Mouse (Mus musculus) spleen, adult 12 weeks (tissue): ENCODE data around the gene Glcci1.

Source experiments
- DNase-seq: peaks from one replicate; pipeline ENCODE4 v3.0.0; 2022; ENCODE audit warnings: low spot score

Glcci1 gene

GRCm38 (mm10) chr6:8545780-8546179, 36.4 kb downstream of the Glcci1 start:
- DNase-seq, result no peak

GRCm38 (mm10) chr6:8551155-8551554, 41.8 kb downstream of the Glcci1 start:
- no peak for DNase-seq

DNA sequence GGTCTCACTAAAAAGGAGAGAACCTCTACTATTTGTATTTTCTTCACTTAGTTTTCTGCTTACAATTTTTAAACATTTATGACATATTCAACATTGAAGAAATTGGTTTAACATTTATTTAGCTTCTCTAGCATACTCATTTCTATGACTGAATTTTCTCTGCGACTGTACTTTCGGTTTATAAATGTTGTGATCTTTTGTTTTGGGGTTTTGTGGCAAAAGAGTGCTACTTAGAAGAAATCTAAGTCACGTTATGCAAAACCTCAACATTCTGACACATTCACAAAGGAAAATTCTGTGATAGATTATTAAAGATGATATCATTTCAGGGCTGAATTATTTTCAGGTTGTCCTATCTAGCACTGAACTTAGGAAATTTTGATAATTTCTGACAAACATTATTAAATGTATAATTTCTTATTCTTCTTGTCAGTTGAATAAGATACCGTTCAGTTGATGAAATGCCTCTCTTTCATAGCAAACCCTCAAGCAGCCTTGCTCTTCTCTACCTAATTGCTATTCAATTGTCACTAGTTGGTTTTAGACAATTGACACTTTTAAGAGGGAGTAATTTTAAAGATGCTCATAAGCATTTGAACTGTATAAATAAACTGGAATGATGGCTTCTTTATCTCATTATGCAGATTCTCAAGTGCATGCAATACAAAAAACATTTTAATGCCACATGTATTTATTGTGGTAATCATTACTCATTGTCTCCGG, 47.6 kb downstream of the Glcci1 start:
- no peak for DNase-seq

DNA sequence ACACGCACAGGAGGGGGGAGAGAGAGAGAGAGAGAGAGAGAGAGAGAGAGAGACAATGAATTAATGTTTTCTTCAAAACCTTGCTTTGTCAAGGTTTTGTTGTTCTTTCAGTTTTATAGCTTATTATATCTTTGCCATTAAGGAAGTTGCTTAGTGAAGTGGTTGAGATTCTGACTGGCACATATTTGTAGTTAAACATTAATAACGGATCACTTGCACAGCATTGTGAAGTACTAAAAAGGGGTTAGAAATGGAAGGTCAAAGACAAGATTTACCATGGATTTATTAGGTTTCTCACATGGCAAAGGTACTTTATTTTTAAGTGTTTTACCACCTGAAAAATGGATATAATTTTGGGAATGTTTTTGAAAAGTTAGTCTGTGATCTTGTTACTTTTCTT, 51.3 kb downstream of the Glcci1 start:
- no peak for DNase-seq

DNA sequence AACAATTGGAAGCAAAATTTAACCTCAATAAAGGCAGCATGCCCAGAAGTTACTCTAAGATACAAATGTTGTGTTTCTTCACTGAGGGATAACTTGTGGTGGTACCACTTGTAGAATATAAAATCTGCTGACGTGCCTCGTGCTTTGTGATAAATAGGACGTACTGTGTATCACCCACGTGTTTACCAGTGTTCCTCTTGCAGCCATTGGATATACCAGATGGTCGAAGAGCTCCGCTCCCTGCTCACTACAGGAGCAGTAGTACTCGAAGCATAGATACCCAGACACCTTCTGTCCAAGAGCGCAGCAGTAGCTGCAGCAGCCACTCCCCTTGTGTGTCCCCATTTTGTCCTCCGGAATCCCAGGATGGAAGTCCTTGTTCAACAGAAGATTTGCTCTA, 73.0 kb downstream of the Glcci1 start:
- no peak for DNase-seq

DNA sequence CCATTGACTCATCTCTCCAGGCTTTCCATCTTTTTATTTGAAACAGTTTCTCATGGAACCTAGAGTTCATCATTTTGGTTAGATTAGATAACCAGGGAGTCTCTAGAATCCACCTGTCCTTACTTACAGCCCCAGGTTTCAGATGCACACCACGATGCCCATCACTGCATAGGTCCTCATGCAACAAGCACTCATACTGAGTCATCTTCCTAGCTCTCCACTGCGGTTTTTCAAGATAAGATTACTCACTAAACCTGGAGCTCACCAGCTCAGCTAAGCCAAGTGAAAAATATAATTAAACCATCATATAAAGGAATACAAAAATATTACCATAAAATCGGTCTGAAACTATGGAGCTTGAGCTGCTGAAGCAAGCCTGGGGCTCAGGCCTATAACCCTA, 74.5 kb downstream of the Glcci1 start:
- DNase-seq, result no peak

GRCm38 (mm10) chr6:8591665-8592064, 82.3 kb downstream of the Glcci1 start:
- no peak for DNase-seq

DNA sequence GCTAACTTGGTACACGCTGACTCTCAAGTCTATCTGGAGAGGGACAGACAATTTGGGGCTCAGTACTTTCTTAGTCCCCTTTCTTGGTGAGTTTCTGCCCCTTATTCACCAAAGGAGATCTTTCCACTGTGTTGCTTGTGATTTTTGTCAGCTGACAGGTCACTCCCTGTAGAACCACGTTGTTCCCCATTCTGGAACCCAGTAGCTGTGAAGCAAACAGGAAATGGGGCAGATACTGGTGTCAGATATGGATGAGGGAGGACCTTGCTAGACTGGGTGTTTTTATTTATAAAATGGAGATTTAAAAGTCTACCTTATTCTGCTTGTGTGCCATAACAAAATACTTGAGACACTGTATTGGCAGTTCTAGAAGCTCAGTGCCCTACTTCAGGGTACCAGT, 108.0 kb downstream of the Glcci1 start:
- no peak for DNase-seq

DNA sequence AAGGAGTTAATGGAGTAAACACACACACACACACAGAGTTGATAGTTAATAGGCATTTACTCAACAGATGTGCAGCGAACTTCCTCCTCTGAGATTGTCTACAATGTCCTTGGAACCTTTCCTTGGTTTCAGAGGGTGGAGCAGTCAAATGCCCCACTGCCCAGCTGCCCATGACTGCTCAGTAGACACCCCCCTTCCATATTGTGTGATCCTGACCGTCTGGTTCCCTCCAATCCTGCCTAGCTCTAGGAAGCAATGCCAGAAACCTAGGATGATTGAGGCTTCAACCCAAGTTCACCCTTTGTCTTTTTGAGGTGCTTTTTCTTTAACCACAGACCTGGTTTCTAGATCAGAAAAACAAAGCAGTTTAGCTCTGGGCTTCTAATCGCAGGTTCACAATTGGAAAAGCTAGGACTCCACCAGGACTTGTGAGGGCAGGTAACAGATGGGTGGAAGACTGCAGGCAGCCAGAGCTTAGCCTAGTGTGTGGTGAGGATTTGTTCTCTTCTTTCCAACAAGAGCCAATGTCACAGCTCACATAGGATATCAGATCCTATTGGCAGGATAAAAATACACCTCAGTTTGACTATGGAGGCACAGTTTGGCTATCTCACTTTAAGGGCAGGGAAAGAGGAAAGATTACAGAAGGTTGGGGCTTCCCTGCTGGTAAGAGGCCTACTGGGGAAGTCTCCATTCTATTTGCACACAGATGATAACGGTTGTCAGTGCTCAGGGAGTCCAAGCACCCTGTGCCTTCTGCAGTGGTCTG, 110.4 kb downstream of the Glcci1 start:
- no peak for DNase-seq

DNA sequence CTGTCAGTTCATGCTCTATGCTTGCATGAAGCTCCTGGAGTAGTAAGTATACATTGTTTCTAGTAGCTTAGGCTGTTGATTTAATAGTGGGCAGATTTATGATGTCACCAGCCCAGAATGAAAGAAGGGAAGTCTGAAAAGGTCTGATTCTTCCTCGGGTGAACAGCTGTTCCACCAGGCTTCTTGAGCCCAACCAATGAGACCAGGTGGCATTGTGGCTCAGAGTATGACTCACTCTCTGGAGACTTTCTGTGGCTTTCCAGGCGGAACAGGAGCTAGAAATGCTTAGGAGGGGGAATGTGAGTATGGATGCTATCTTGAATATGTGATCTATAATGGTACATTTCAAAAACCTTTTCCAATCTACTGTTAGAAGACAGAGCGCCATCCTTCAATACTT, 113.6 kb downstream of the Glcci1 start:
- no peak for DNase-seq

GRCm38 (mm10) chr6:8628226-8628625, 118.8 kb downstream of the Glcci1 start:
- no peak for DNase-seq

- DNase-seq, result no peak
Observed at GRCm38 (mm10) chr6:8628715-8629267, 119.4 kb downstream of the Glcci1 start.

- DNase-seq, result no peak
Observed at GRCm38 (mm10) chr6:8630531-8630930, 121.1 kb downstream of the Glcci1 start.

DNA sequence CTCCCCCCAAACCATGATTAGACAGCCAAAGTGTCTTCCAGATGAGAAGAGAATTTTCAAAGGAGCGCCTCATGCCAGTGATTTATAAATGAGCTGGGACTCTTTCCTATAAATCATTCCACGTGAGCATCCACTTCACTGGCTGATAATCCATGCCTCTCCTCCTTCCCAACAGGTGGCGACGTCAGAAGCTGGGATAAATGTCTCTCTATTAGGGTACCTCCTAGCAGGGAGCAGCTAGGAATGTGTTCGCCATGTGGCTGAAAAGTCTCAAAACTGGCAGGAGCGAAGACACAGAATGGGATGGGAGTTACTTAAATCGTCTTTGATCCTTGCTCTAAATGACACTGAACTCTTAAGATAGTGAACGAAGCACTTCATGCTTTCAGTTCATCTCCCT, 122.0 kb downstream of the Glcci1 start:
- no peak for DNase-seq

DNA sequence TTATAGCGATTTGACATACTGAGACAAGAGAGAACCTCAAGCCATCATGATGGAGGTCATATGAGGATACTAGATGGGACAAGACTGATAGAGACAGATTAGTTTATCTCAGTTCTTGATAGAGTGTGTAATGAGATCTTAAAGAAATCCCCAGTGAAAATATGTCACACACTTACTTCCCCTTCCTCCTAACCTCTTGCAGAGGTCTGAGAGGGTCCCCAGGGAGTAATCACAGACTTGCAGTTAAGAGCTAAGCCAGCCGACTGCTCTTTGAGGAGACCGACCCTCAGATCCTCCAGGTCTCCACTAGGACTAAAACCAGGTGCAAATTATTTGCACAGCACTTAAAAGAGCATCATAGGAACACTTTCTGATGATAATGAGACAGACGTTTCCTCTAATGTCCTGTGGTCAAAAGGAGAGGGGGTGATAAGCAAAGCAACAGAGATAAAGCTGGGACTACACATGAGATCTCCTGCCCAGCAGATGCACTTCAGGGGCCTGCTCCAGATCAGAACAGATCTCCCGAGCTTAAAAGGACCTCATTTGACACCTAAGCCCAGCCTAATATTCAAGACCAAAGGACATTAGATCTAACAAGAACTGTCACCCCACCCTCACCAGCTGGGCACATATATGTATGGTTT, 122.7 kb downstream of the Glcci1 start:
- no peak for DNase-seq

DNA sequence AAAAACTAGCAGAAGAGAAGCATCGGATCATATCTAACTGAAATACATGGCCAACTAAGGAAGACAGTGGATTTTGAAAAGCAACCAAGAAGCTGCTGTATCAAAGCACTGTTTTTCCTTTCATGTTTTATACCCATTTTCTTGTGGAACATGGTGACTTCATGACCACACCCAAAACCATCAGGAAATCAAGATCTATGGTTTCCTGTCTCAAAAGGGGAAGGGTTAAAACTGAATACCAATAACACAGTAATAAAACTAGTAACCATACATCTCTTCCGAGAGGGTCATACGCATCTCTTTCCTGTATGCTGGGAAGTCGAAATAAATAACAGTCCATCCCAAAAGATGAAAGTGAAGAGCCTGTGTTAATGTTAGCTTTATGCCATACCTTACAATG, 123.3 kb downstream of the Glcci1 start:
- DNase-seq, result no peak

DNA sequence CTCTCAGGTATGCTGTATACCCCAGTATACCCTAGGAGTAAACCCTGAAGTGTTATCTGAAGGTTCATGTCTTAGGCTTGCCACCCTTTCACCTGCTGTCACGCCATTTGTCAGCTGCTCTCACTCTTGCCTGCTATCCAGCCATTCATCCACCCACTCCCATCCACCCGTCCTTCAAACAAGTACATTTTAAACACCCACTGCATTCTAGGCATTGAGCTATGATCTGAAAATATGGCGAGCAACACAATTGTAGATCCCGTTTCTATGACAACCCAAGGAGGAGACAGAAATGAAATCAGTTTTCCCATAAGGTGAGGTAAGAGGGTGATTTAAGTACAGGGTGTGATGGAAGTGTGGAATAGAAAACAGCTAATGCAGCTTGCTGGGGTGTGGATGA, 128.7 kb downstream of the Glcci1 start:
- DNase-seq, result no peak

DNA sequence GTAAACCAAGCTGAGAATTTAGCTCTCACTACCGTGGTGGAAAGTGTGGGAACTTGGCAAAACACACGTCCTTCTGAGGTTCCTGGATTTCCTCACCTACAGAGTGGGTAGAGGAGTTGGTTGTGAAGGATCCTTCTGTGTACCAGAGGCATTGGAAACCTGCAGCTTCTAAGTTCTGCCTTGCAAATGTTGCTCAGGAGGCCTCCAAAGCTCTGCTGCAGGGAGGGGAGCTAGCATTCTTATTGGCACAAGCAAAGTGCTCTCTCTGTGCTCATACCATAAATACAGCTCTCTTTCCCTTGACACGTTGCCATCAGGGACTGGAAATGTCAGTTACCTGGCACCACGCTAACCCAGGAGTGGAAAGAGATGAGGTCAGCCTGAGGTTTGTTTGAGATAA, 129.5 kb downstream of the Glcci1 start:
- DNase-seq, result no peak

GRCm38 (mm10) chr6:8639526-8639925, 130.1 kb downstream of the Glcci1 start:
- DNase-seq, result no peak

GRCm38 (mm10) chr6:8640863-8641262, 131.5 kb downstream of the Glcci1 start:
- no peak for DNase-seq

DNA sequence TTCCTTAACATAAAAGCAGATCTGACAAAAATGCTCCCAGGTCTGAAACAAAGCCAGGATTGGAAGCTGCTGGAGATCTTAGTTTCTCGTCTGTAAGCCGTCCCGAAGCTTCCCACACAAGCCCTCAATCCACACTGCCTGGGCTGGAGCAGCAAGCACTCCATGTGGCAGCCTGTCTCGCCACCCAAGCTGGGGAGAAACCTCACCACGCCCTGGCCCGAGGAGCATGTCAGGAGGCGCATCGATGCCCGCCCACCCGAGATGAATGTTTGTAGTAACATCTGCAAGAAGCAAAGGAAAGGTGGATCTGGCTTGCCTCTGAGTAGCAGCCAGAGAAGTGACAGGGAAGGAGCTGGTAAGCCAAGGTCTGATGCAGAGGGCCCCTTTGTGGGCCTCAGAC, 135.3 kb downstream of the Glcci1 start:
- DNase-seq, result no peak

DNA sequence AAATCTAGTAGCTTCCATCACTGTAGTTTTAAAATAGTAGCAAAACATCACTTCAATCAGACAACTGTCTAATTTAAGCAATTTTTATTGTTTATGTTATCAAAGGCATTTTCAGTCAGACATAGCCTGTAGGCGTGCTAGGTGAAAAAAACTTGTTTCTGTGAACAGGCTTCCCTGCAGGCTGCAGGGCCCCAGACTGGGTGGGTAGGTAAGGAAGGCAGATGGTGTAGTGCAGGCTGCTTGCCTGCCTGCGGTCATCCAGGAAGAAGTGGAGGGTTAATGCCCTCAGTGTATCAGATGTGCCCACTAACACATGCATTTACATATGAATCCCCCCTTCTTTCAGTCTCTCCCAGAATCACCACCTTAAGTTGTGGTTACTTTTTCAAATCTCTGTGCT, 136.3 kb downstream of the Glcci1 start:
- no peak for DNase-seq
